In genomic region chrX:168191944-168192343, GRCm38 (mm10) we compare ENCODE assay signal across 9 mouse cellular contexts.
DNase-seq lines count a peak whose midpoint lies in the region; TF ChIP-seq lines count a peak whose summit lies in the region.
"Had no signal": no experiment of that assay in that cellular context is flagged by ENCODE, and none has a peak within 500 bp of the region (broad histone marks: within the 10 kb centered on the region; RNA-seq: fewer than 3 reads in every experiment).

No protein-coding gene starts in this region.

- peaks cover 80% of the 10 kb centered on the region for H3K27me3 ChIP-seq in midbrain, embryonic 10.5 days (ENCODE audit: low read depth, poor library complexity, severe bottlenecking)
- H3K27me3 ChIP-seq: liver, embryonic 12.5 days had no signal

- no peaks in the 10 kb centered on the region for H3K4me1 ChIP-seq in midbrain, embryonic 10.5 days
- H3K4me1 ChIP-seq: liver, embryonic 12.5 days had no signal

- no peak for TF ChIP-seq POLR2A in brain, embryonic 14.5 days (IDR thresholded peaks at IDR 0.05; ENCODE audit: borderline replicate concordance, extremely low read depth, insufficient read depth, insufficient read length, poor library complexity, severe bottlenecking)

- intact Hi-C loops in left cerebral cortex, postnatal 10 days (cut with DNase I), result no loop called here

- no peak for TF ChIP-seq CTCF in brain, embryonic 14.5 days (IDR thresholded peaks at IDR 0.05; ENCODE audit: borderline replicate concordance, extremely low read depth, insufficient read depth, insufficient read length)

- no peaks in the 10 kb centered on the region for H3K36me3 ChIP-seq in midbrain, embryonic 10.5 days
- H3K36me3 ChIP-seq: liver, embryonic 12.5 days had no signal

- no peaks in the 10 kb centered on the region for H3K9me3 ChIP-seq in midbrain, embryonic 10.5 days (replicated peaks)
- H3K9me3 ChIP-seq: liver, embryonic 12.5 days had no signal

- no peak overlapping the region for H3K4me3 ChIP-seq in midbrain, embryonic 10.5 days
- H3K4me3 ChIP-seq: liver, embryonic 12.5 days had no signal

- 72% methylated on average over 1 of the region's 1 CpGs for WGBS in midbrain, embryonic 10.5 days

- peak; percentile 44 for DNase-seq in brain, embryonic 14.5 days (ENCODE audit: low read depth)
- DNase-seq in cerebellum, adult 11-12 months, result peak; percentile 24
- DNase-seq in frontal cortex, postnatal 14 days (ENCODE audit: low spot score in 2 of 2), result peak; percentile 5 to 7
- peak; percentile 5 to 37 for DNase-seq in left cerebral cortex, postnatal 10 days (ENCODE audit: extremely low spot score in 1 of 2, low spot score in 2 of 2)
- DNase-seq in midbrain, embryonic 10.5 days (ENCODE audit: low spot score), result no peak
- DNase-seq in kidney, postnatal 36 days, result no peak
- no peak for DNase-seq in thymus, adult 18-20 months

- H3K27ac ChIP-seq in midbrain, embryonic 10.5 days (replicated peaks), result no peak overlapping the region
- H3K27ac ChIP-seq: kidney, postnatal 0 days; liver, embryonic 12.5 days had no signal

Comparison
In these comparisons a context has a peak if more than half of its experiments do, and no peak if none do; other contexts are left out.
1. DNase-seq: peak in brain, embryonic 14.5 days (single experiment), cerebellum, adult 11-12 months (single experiment), frontal cortex, postnatal 14 days (2 of 2) and left cerebral cortex, postnatal 10 days (2 of 2); none in midbrain, embryonic 10.5 days (single experiment), kidney, postnatal 36 days (0 of 2) and thymus, adult 18-20 months (0 of 2).